Mouse (Mus musculus) neural tube, embryonic 11.5 days (tissue): Measurements from ENCODE around the gene Rhbdf2. TPM values are rescaled to one million over a fixed set of nuclear protein-coding genes. Genes with fewer than 3 reads are reported as not detected.
A peak's percentile ranks its signal among the peaks of the same experiment; 100 is the strongest.
"Not testable (repeated sequence)": the region's sequence is repeated elsewhere in the genome, so short reads cannot be mapped to it uniquely, and the experiment has no call there.

Experiments
- ATAC-seq: fragments of 200-750 bp; cut with Nextera tagmentation; 2 replicates; pipeline ENCODE4 v1.8.0; 2017; ENCODE audit warnings: moderate number of reproducible peaks, mild to moderate bottlenecking, moderate TSS enrichment, moderate library complexity; ENCODE audit not compliant: insufficient read depth, low FRiP score, low TSS enrichment
- DNase-seq: peaks from one replicate; pipeline ENCODE4 v3.0.0-alpha.2; 2015; ENCODE audit warnings: low spot score
- H3K27ac ChIP-seq: fragments of 300-500 bp; sonication (generic); 2 replicates; pipeline ENCODE4 v1.5.1; 2014; ENCODE audit warnings: low read depth, mild to moderate bottlenecking, low read length
- H3K27me3 ChIP-seq: fragments of 300-500 bp; sonication (generic); 2 replicates; pipeline ENCODE4 v1.6.1; 2014; ENCODE audit warnings: mild to moderate bottlenecking, low read length, mixed read lengths; ENCODE audit not compliant: control insufficient read depth, insufficient read depth
- H3K36me3 ChIP-seq: fragments of 300-500 bp; sonication (generic); 2 replicates; pipeline ENCODE4 v1.6.1; 2014; ENCODE audit warnings: mild to moderate bottlenecking, low read length, moderate library complexity, mixed read lengths; ENCODE audit not compliant: control insufficient read depth, insufficient read depth
- H3K4me1 ChIP-seq: fragments of 300-500 bp; sonication (generic); 2 replicates; pipeline ENCODE4 v1.6.1; 2014; ENCODE audit warnings: low read length, mixed read lengths; ENCODE audit not compliant: control insufficient read depth, insufficient read depth
- H3K4me2 ChIP-seq: fragments of 300-500 bp; sonication (generic); 2 replicates; pipeline ENCODE4 v1.6.1; 2014; ENCODE audit warnings: low read depth, mild to moderate bottlenecking, moderate library complexity
- H3K4me3 ChIP-seq: fragments of 300-500 bp; sonication (generic); 2 replicates; pipeline ENCODE4 v1.5.1; 2014; ENCODE audit warnings: low read depth, low read length
- H3K9ac ChIP-seq: fragments of 300-500 bp; sonication (generic); 2 replicates; pipeline ENCODE4 v1.6.1; 2014; ENCODE audit warnings: mild to moderate bottlenecking, low read length
- H3K9me3 ChIP-seq: fragments of 300-500 bp; sonication (generic); 2 replicates; pipeline ENCODE4 v1.6.1; 2016; ENCODE audit warnings: low read length; ENCODE audit not compliant: control insufficient read depth
- WGBS: fragments of 180-500 bp; shearing (Covaris S2); extraction: QIAGEN DNeasy Blood & Tissue Kit; methylation state at CpG from one replicate; pipeline ENCODE4 v1.1.7; 2014; 5-methylcytosine and 5-hydroxymethylcytosine counted together
- polyA plus RNA-seq: library from polyadenylated mRNA; unstranded; fragments of >200 nt; fragmentation: Nextera tagmentation; extraction: Ambion mirVana; gene quantifications from 2 replicates; pipeline ENCODE4 v1.2.1, GENCODE M21; 2014

Gene Rhbdf2
- 4.9 and 5.3 TPM in 2 replicates for polyA plus RNA-seq

DNA sequence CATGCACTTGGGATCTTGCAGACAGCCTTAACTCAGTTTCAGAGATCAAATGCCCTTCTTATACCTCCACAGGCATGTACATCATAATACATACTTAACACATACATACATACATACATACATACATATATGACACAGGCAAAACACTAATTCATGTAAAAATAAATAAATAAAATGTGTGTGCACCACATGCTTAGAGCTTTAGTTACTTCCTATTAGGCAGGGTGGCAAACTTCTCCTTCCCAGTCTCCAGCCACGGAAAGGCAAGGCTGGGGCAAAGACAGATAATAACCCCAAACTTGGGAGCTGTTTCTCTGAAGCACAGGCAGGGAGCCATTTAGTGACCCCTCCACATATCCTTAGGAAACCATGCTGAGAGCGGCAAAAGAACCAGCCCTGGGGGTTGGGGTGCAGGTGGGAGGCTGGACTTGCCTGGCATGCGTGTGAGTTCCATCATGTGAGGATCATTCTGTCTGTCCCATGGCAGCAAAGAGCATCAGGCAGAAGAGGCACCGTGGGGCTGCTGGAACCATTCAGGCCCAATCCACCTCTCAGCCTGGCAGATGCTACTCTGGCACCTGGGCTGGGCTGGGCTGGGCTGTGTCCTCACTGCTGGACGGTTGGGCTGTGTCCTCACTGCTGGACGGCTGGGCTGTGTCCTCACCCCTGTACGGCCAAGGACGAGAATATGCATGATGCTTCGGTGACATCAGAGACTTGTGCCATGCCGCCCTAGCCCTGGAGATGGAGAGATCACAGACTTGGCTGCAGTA, at the start of gene Rhbdf2:
TSS of gene Rhbdf2 (minus strand) at position 721 of the 773 bp plus-strand sequence.
- ATAC-seq: no peak
- H3K36me3 ChIP-seq: no peaks in the 10 kb centered on the region
- H3K4me1 ChIP-seq: 0 out of 2 replicates have a peak, but pooled peaks cover under 1% of the 10 kb centered on the region
- H3K27ac ChIP-seq: no peak within 1 kb of the TSS
- no peaks in the 10 kb centered on the region for H3K9me3 ChIP-seq
- no peak within 1 kb of the TSS for H3K4me2 ChIP-seq
- no peak within 1 kb of the TSS for H3K9ac ChIP-seq
- peaks cover 13% of the 10 kb centered on the region for H3K27me3 ChIP-seq
- H3K4me3 ChIP-seq: no peak within 1 kb of the TSS
- WGBS: 76% methylated on average over 10 of the region's 10 CpGs
- DNase-seq: no peak

DNA sequence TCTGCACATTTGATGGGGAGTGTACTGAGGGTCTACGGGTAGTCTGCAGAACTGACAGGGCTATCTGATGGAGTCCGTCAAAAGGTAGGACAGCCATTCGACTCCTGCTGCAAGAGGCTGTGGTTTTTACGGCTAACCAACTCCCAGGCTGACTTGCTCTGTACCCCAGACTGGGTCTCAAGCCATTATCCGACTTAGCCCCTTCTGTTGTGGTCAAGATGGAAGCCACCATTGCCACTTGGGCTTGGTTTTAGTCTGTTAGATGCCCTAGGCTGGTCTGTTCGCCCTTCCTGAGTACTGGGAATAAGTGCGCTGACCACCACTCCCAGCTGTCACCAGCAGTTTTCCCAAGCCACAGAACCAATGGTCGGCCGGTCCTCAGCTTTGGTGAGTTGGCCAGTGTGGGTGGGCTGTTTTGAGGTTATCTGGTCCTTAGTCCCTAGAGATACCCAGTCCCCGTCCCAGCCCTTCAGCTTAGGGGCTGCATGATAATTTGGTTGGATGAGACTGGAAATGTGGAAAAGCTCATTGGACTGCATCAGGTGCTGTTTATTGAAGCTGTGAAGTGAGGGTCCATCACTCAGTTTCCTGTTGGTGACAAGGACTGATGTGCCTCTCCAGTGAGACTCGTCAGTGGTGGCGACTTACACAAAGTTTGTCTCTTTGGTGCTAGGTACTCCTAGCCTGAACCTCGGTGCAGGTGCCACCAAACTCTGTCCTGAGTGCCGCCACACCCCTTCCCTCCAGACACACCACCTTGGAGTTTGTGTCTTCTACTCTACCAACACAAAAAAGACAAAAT, 49.6 kb upstream of the Rhbdf2 start:
- H3K4me2 ChIP-seq: no peak overlapping the region
- H3K27ac ChIP-seq: no peak overlapping the region
- H3K9ac ChIP-seq: no peak overlapping the region
- 92% methylated on average over 14 of the region's 14 CpGs for WGBS
- H3K9me3 ChIP-seq: no peaks in the 10 kb centered on the region
- peaks cover 8% of the 10 kb centered on the region for H3K4me1 ChIP-seq
- DNase-seq (no peak), ATAC-seq (no peak)
- H3K36me3 ChIP-seq: peaks cover 17% of the 10 kb centered on the region
- H3K4me3 ChIP-seq: no peak overlapping the region
- no peaks in the 10 kb centered on the region for H3K27me3 ChIP-seq

DNA sequence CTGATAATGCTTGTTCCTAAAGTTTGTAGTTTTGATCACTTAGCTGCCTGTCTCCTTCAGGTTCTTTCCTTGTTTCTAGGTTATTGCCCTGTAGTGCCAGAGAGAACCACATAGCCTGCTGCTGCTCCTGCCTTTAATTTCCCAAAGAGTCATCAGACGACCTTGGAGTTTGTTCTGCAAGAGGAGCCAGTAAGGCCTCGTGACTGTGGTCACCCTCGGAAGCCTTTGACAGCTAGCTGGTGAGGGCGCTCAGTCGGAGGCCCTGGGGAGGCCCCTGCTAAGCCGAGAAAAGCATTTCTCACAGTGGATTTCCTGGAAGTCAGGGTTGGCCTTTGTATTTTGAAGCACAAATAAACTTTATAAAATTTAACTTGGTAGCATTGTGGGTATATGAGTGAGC, 48.6 kb upstream of the Rhbdf2 start:
- H3K4me2 ChIP-seq, H3K4me3 ChIP-seq, DNase-seq, H3K9ac ChIP-seq, H3K4me1 ChIP-seq, H3K27me3 ChIP-seq, H3K27ac ChIP-seq, ATAC-seq, H3K9me3 ChIP-seq: not testable (repeated sequence)
- H3K36me3 ChIP-seq: peaks cover 17% of the 10 kb centered on the region
- WGBS: 88% methylated on average over 6 of the region's 6 CpGs

DNA sequence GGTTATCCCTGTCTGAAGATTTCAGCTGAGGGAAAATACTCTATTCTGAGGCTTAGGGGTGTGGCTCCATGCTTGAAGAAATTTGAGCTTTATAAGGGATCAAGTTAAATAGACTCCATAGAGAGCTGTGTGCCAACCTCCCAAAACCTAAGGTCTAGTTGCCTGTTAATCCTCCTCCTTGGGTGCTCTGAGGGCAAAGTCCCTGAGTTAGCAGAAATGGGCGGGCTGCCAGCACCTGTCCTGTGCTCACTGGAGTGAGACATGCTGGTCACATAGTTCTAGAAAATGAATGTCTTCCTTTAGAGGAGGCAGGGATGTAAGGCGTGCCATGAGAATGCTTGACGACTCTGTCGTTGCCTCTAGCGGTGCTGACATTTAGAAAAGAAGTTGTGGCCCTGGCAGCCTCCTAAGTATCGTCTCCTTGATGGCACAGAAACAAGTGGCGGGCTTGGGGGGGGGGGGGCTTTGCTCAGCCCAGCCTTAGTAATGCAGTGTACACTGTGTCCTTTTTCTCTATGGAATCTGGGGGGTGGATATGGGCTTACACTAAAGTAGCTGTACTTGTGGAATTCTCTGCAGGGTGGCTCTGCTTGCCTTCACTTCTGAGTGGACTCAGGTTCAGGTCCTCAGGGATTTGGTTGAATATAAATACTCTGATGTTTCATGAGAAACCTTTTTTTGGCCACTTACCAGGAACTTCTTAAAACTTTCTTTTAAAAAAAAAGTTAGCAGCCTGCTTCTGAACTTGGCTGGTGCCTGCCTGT, 48.0 kb upstream of the Rhbdf2 start:
- WGBS: 87% methylated on average over 7 of the region's 7 CpGs
- Histone ChIP-seq H3K27me3 (no peaks in the 10 kb centered on the region), H3K4me2 (no peak overlapping the region), H3K9ac (no peak overlapping the region), H3K27ac (no peak overlapping the region), H3K9me3 (no peaks in the 10 kb centered on the region), H3K4me3 (no peak overlapping the region), H3K4me1 (peaks cover 10% of the 10 kb centered on the region), H3K36me3 (peaks cover 17% of the 10 kb centered on the region)
- ATAC-seq (no peak), DNase-seq (no peak)

DNA sequence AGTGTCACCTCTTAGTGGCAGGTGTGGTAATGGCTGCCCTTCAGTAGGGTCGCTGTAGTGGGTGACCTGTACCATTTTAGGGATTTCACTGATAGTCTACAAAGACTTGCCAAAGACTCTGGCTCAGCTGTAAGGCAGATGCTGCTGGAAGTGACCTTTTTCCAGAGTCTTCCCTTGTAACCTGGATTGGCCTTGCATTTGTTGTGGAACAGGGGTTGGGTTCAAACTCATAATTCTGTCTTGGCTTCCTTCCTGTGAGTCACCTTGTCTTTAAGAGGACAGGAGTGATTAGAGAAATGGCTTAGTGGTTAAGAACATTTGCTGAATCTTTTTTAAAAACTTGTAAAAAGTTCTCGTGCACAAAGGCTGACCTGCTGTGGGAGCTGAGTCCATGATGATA, 46.6 kb upstream of the Rhbdf2 start:
- WGBS: 91% methylated on average over 2 of the region's 2 CpGs
- Histone ChIP-seq H3K4me2 (no peak overlapping the region; the same call in 1 of the 2 replicates), H3K27ac (no peak overlapping the region), H3K4me1 (peaks cover 16% of the 10 kb centered on the region), H3K36me3 (peaks cover 14% of the 10 kb centered on the region), H3K4me3 (no peak overlapping the region), H3K27me3 (no peaks in the 10 kb centered on the region), H3K9me3 (no peaks in the 10 kb centered on the region), H3K9ac (no peak overlapping the region)
- ATAC-seq (no peak), DNase-seq (no peak)

DNA sequence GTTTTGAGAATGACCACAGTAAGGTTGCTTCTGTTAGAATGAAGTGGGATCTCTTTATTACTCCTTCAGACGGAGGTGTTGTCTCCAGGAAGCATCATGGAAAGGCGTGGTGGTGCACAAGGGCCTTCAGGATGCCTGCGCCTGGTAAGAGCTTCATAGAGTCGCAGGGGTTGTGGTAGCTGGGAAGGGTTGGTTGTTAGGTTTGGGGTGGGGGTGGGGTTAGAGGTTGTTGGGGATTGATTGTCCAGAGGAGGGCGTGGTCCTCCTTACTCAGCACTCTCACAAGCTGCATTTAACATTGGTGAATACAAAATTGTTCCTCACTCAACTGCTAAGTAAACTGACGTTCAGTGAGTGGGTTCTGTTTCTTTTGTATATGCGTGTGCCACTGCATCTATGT, 45.8 kb upstream of the Rhbdf2 start:
- no peak for ATAC-seq
- Histone ChIP-seq H3K27me3 (no peaks in the 10 kb centered on the region), H3K9me3 (no peaks in the 10 kb centered on the region), H3K4me1 (peaks cover 16% of the 10 kb centered on the region), H3K27ac (no peak overlapping the region), H3K4me2 (peak overlapping the region; percentile 76), H3K4me3 (peak overlapping the region; percentile 78), H3K36me3 (peaks cover 14% of the 10 kb centered on the region), H3K9ac (peak overlapping the region; percentile 89)
- 22% methylated on average over 7 of the region's 7 CpGs for WGBS
- DNase-seq: no peak

DNA sequence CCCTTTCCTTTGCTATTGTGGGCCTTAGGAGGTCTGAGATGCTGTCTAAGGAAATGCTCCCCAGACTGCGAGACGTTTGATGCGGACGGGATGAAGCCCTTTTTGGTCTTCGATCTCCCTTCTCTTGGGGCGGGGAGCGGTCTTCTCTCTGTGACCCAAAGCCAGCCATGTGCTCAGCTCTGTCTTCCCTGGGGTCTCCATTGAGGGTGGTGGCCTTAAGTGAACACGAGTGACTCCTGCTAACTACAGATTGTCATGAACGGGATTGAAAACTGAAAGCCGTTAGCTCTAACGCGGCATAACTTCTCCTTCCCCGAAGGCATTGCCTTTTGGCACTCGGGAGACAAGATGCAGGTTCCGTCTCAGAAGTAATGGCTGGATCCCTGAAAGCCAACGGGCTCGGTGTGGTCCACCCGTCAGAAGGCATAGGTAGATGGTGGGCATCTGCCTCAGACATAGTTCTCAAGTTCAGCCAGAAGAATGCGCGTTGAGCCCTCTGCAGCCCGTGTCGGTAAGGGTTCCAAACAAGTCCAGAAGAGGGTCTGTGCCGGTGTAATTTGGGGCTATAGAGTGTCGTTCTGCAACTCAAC, 45.1 kb upstream of the Rhbdf2 start:
- Histone ChIP-seq H3K4me3 (peak overlapping the region; percentile 78), H3K4me2 (peak overlapping the region; percentile 76), H3K27me3 (no peaks in the 10 kb centered on the region), H3K9me3 (no peaks in the 10 kb centered on the region), H3K36me3 (peaks cover 14% of the 10 kb centered on the region), H3K4me1 (peaks cover 16% of the 10 kb centered on the region), H3K9ac (peak overlapping the region; percentile 89), H3K27ac (no peak overlapping the region)
- peak; percentile 27 for DNase-seq
- ATAC-seq: peak; percentile 19; the same call in 1 of the 2 replicates
- WGBS: under 1% methylated on average over 24 of the region's 24 CpGs

DNA sequence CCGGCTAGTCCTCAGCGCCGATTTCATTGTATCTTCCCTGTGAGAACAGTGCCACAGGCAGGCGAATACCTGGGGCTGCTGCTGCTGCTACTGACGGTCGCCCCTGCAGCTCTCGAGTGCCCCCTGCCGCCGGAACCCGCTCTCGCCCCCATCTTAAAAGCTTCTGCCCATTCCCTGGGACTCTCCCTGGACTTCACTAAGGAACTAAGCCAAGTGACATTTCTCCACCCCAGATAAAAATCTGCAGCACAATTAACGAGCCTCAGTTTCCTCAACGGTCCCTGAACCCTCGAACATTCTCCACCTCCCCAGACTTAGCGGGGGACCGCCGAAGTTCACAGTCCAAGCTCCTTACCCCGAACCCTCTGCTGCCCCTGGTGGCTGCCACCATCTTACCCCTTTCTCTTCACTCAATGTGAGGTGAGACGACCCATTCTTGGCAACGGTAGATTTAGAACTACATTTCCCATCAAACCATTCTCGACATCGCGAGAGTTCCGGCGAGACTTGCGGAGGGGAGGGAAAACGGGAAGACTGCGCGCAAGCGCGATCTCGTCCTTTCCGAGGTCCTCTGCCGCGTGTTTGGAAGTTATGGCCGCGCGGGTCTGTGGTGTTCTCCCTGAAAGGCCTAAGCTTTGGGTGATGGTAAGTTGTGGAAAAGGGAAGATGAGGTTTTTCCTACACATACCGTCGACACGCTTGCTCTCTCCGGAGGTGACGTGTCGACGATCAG, 44.5 kb upstream of the Rhbdf2 start:
- Histone ChIP-seq H3K9me3 (no peaks in the 10 kb centered on the region), H3K27me3 (no peaks in the 10 kb centered on the region), H3K4me2 (peak overlapping the region; percentile 76), H3K4me3 (peak overlapping the region; percentile 78), H3K4me1 (peaks cover 16% of the 10 kb centered on the region), H3K27ac (no peak overlapping the region), H3K9ac (peak overlapping the region; percentile 89), H3K36me3 (peaks cover 11% of the 10 kb centered on the region)
- 2% methylated on average over 45 of the region's 45 CpGs for WGBS
- ATAC-seq: peak; percentile 81
- peak; percentile 98 for DNase-seq
